Mouse (Mus musculus): ENCODE measurements around the gene Crygb.
"Not testable (repeated sequence)": the region's sequence is repeated elsewhere in the genome, so short reads cannot be mapped to it uniquely, and the experiment has no call there.

Gene Crygb

GRCm38 (mm10) chr1:65067842-65068241, 14.2 kb downstream of the Crygb start:
- DNase-seq, result no peak

GRCm38 (mm10) chr1:65064201-65064600, 17.9 kb downstream of the Crygb start:
- no peak for DNase-seq

- DNase-seq, result no peak
Measured at GRCm38 (mm10) chr1:65063352-65063751, 18.7 kb downstream of the Crygb start, which contains the start of gene Crygd. Crygd (minus strand) TSS chr1:65063452.

GRCm38 (mm10) chr1:65052140-65052539, 29.9 kb downstream of the Crygb start:
- no peak for DNase-seq

- DNase-seq, result no peak
Measured at GRCm38 (mm10) chr1:65051696-65052095, 30.4 kb downstream of the Crygb start.

- not testable (repeated sequence) for DNase-seq
Measured at GRCm38 (mm10) chr1:65050952-65051351, 31.1 kb downstream of the Crygb start, which contains the start of gene Cryge. Cryge (minus strand) TSS chr1:65051149.

- DNase-seq, result peak; percentile 1
Measured at GRCm38 (mm10) chr1:65048781-65049180, 33.3 kb downstream of the Crygb start.

- peak; percentile 24 for DNase-seq
Measured at GRCm38 (mm10) chr1:65046401-65047109, 35.5 kb downstream of the Crygb start.

GRCm38 (mm10) chr1:65043433-65043832, 38.7 kb downstream of the Crygb start:
- no peak for DNase-seq

GRCm38 (mm10) chr1:65041837-65042236, 40.3 kb downstream of the Crygb start:
- no peak for DNase-seq

GRCm38 (mm10) chr1:65040806-65041205, 41.3 kb downstream of the Crygb start:
- DNase-seq, result no peak

GRCm38 (mm10) chr1:65039679-65040078, 42.4 kb downstream of the Crygb start:
- DNase-seq, result no peak

- DNase-seq, result no peak
Measured at GRCm38 (mm10) chr1:65037542-65037941, 44.5 kb downstream of the Crygb start.

GRCm38 (mm10) chr1:65035513-65035912, 46.6 kb downstream of the Crygb start:
- DNase-seq, result no peak

- no peak for DNase-seq
Measured at GRCm38 (mm10) chr1:65032641-65033040, 49.4 kb downstream of the Crygb start, which contains the start of gene Akr1cl. Akr1cl (minus strand) TSS chr1:65032759.
